Mouse (Mus musculus) heart, postnatal 14 days (tissue): ENCODE measurements around the gene H6pd. TPM values are rescaled to one million over a fixed set of nuclear protein-coding genes. Genes with fewer than 3 reads are reported as not detected.

Source experiments
- total RNA-seq, 2 experiments: library from RNA; stranded (reverse); gene quantifications; 2 replicates each; pipeline ENCODE4 v1.2.3; 2021

H6pd gene
- total RNA-seq, 2 experiments from 2014 or later = 41.0 to 45.9 TPM

Other genes starting within 250 kb of the H6pd start
- 10 to 100 TPM; 16.2 to 24.2 TPM for gene Slc25a33, start 234.7 kb downstream of the H6pd start, total RNA-seq
- gene Spsb1, start 54.0 kb downstream of the H6pd start, total RNA-seq = 10 to 100 TPM; 44.8 to 49.3 TPM
- gene Gpr157, start 78.3 kb upstream of the H6pd start, total RNA-seq = 10 to 100 TPM; 29.5 to 33.7 TPM
- gene Slc2a5, start 110.3 kb upstream of the H6pd start, total RNA-seq = under 1 TPM in 1 of 2 experiments, not detected in 1; 0.17 TPM
- not detected for gene Slc2a7, start 139.9 kb upstream of the H6pd start, total RNA-seq
- not detected for gene Car6, start 192.3 kb upstream of the H6pd start, total RNA-seq
- 100 to 1,000 TPM; 165 to 170 TPM for gene Eno1, start 227.7 kb upstream of the H6pd start, total RNA-seq